Mouse (Mus musculus): ENCODE data around the gene Scai.
"Not testable (repeated sequence)": the region's sequence is repeated elsewhere in the genome, so short reads cannot be mapped to it uniquely, and the experiment has no call there.

The Scai gene

GRCm38 (mm10) chr2:39129526-39130326 is 60.8 kb downstream of the Scai start:
- DNase-seq = no peak

- DNase-seq = no peak
These were observed 66.4 kb downstream of the Scai start for GRCm38 (mm10) chr2:39124167-39124566.

- DNase-seq = no peak
These were observed 69.4 kb downstream of the Scai start for GRCm38 (mm10) chr2:39121137-39121536.

GRCm38 (mm10) chr2:39116583-39116982 is 74.0 kb downstream of the Scai start:
- DNase-seq = no peak

- DNase-seq = no peak
These were observed 76.4 kb downstream of the Scai start for GRCm38 (mm10) chr2:39114093-39114492.

- DNase-seq = no peak
These were observed 80.0 kb downstream of the Scai start for GRCm38 (mm10) chr2:39110514-39110913.

- not testable (repeated sequence) for DNase-seq
These were observed 80.8 kb downstream of the Scai start for GRCm38 (mm10) chr2:39109712-39110111.

GRCm38 (mm10) chr2:39099951-39100350 is 90.6 kb downstream of the Scai start:
- DNase-seq = not testable (repeated sequence)

GRCm38 (mm10) chr2:39097993-39098392 is 92.5 kb downstream of the Scai start:
- DNase-seq = peak; percentile 23 to 34

GRCm38 (mm10) chr2:39091966-39092365 is 98.6 kb downstream of the Scai start:
- DNase-seq = no peak

- no peak for DNase-seq
These were observed 107.8 kb downstream of the Scai start for GRCm38 (mm10) chr2:39082706-39083105.

- no peak for DNase-seq
These were observed 119.9 kb downstream of the Scai start for GRCm38 (mm10) chr2:39070666-39071065.

GRCm38 (mm10) chr2:39069096-39069495 is 121.4 kb downstream of the Scai start:
- no peak for DNase-seq

GRCm38 (mm10) chr2:39065400-39065987 is 125.0 kb downstream of the Scai start, which contains the start of gene Golga1:
Gene Golga1 (minus strand): TSS chr2:39065541.
- peak; percentile 87 to 89 for DNase-seq

GRCm38 (mm10) chr2:39064687-39065399 is 125.7 kb downstream of the Scai start:
- DNase-seq = no peak

- no peak for DNase-seq
These were observed 142.0 kb downstream of the Scai start for GRCm38 (mm10) chr2:39048515-39048914.

GRCm38 (mm10) chr2:39040215-39040614 is 150.3 kb downstream of the Scai start:
- no peak for DNase-seq

- DNase-seq = no peak
These were observed 158.9 kb downstream of the Scai start for GRCm38 (mm10) chr2:39031611-39032010.

GRCm38 (mm10) chr2:39020004-39020403 is 170.5 kb downstream of the Scai start:
- DNase-seq = no peak

GRCm38 (mm10) chr2:39016581-39016980 is 174.0 kb downstream of the Scai start:
- no peak for DNase-seq

All from B cell, adult 2 months (primary cell).